Mouse (Mus musculus): ENCODE measurements around the gene Ubap1l.

DNA sequence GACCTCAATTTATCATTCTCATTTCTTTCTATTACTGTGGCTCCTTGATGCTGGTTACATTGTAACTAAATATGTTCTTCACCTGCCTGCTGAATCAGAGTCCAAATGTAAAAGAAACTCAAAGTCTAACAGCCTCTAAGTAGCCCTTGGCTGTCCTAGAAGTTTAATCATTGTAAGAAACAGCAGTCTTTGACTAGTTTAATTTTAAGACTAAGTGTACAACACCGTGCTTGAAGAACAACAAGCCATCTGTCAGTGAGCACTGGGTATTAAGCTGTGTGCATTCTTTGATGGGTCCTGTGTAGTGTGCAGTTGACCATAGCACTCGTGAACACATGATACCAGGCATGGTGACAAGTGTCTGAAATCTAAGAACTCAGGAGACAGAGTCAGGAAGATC, 66.7 kb downstream of the Ubap1l start:
- no peak for TF ChIP-seq HCFC1 (IDR thresholded peaks at IDR 0.05; ENCODE audit: borderline replicate concordance, insufficient read depth, low read length)
- no peak for TF ChIP-seq MAFK (IDR thresholded peaks at IDR 0.05; ENCODE audit: insufficient read depth, low read depth, low read length)
